Mouse (Mus musculus) B cell, adult (primary cell): ENCODE data around the gene Naa50. TPM values are rescaled to one million over a fixed set of nuclear protein-coding genes. Genes with fewer than 3 reads are reported as not detected.

Experiments used
- total RNA-seq: library from RNA; stranded (reverse); gene quantifications from 4 replicates; pipeline ENCODE4 v1.2.4, GENCODE M21; 2023; ENCODE audit not compliant: inconsistent age

Naa50 gene
- total RNA-seq: 44.4 to 45.7 TPM (median 45.1 TPM) in 4 replicates

GRCm38 (mm10) chr16:44139536-44140185, at the start of gene Naa50, which contains the start of gene Atp6v1a:
Naa50 (plus strand) TSS chr16:44139830.
Atp6v1a (minus strand) TSS chr16:44139705.

GRCm38 (mm10) chr16:44173155-44173941, 33.7 kb downstream of the Naa50 start, which contains the start of gene Usf3:
Usf3 (plus strand) TSS chr16:44173246.

Other genes starting within 250 kb of the Naa50 start
- gene Qtrt2, start 213.0 kb upstream of the Naa50 start, total RNA-seq: 43.8 to 68.8 TPM (median 57.3 TPM) in 4 replicates
- gene Zdhhc23, start 160.0 kb upstream of the Naa50 start, total RNA-seq: 11.3 to 13.9 TPM (median 13.2 TPM) in 4 replicates
- gene Gramd1c, start 76.5 kb upstream of the Naa50 start, total RNA-seq: 1.7 to 2.8 TPM (median 2.2 TPM) in 4 replicates
- gene Atp6v1a, start 125 bp upstream of the Naa50 start, total RNA-seq: 36.3 to 43.1 TPM (median 40.1 TPM) in 4 replicates
- 45.7 to 62.6 TPM (median 51.8 TPM) in 4 replicates for gene Usf3, start 33.4 kb downstream of the Naa50 start, total RNA-seq
- gene Sidt1, start 193.4 kb downstream of the Naa50 start, total RNA-seq: 12.6 to 17.9 TPM (median 13.8 TPM) in 4 replicates
- gene Spice1, start 207.3 kb downstream of the Naa50 start, total RNA-seq: 26.9 to 33.9 TPM (median 30.8 TPM) in 4 replicates